Mouse (Mus musculus) olfactory bulb, adult 2 months (tissue): Measurements from ENCODE around the gene Crym. TPM values are rescaled to one million over a fixed set of nuclear protein-coding genes. Genes with fewer than 3 reads are reported as not detected.

Experiments used
- H3K27ac ChIP-seq: fragments of 200-500 bp; 2 replicates; pipeline ENCODE4 v1.5.1; 2012; ENCODE audit warnings: low read depth, low read length; ENCODE audit not compliant: insufficient read depth
- H3K4me1 ChIP-seq: fragments of 200-500 bp; 2 replicates; pipeline ENCODE4 v1.6.1; 2012; ENCODE audit warnings: low read length; ENCODE audit not compliant: control insufficient read depth, insufficient read depth
- H3K4me3 ChIP-seq: fragments of 200-500 bp; 2 replicates; pipeline ENCODE4 v1.5.1; 2012; ENCODE audit warnings: mild to moderate bottlenecking, low read depth, low read length, moderate library complexity; ENCODE audit not compliant: insufficient read depth
- CTCF ChIP-seq: fragments of 200-500 bp; IDR thresholded peaks from 2 replicates; pipeline ENCODE4 v1.5.1; 2012; ENCODE audit warnings: low read depth, mild to moderate bottlenecking, low read length, moderate library complexity; ENCODE audit not compliant: insufficient read depth
- POLR2A ChIP-seq: fragments of 200-500 bp; IDR thresholded peaks from 2 replicates; pipeline ENCODE4 v1.6.1; 2012; ENCODE audit warnings: mild to moderate bottlenecking, low read depth, low read length, moderate library complexity; ENCODE audit not compliant: insufficient read depth
- WGBS: fragments of 180-500 bp; shearing (Covaris S2); methylation state at CpG from one replicate; pipeline ENCODE4 v1.1.7; 2018; 5-methylcytosine and 5-hydroxymethylcytosine counted together
- polyA plus RNA-seq: library from polyadenylated mRNA; stranded (reverse); fragments of >200 nt; gene quantifications from 2 replicates; pipeline ENCODE4 v1.2.4, GENCODE M21; 2012; ENCODE audit warnings: low replicate concordance; ENCODE audit not compliant: missing spikeins, insufficient read depth, insufficient read length

Crym gene
- polyA plus RNA-seq, 1 experiment: not detected

GRCm38 (mm10) chr7:120190150-120190665, 11.7 kb downstream of the Crym start:
- TF ChIP-seq POLR2A: no peak
- TF ChIP-seq CTCF: no peak
- no peaks in the 10 kb centered on the region for H3K4me1 ChIP-seq
- no peak overlapping the region for H3K27ac ChIP-seq
- 57% methylated on average over 8 of the region's 8 CpGs for WGBS
- H3K4me3 ChIP-seq: no peak overlapping the region

GRCm38 (mm10) chr7:120189369-120190149, 12.4 kb downstream of the Crym start:
- WGBS: 61% methylated on average over 8 of the region's 8 CpGs
- TF ChIP-seq CTCF (no peak), POLR2A (no peak)
- Histone ChIP-seq H3K4me1 (no peaks in the 10 kb centered on the region), H3K27ac (no peak overlapping the region), H3K4me3 (no peak overlapping the region)

- H3K27ac ChIP-seq: no peak overlapping the region
- no peaks in the 10 kb centered on the region for H3K4me1 ChIP-seq
- no peak for TF ChIP-seq CTCF
- TF ChIP-seq POLR2A: no peak
- WGBS: 90% methylated on average over 5 of the region's 5 CpGs
- H3K4me3 ChIP-seq: no peak overlapping the region
Measured at GRCm38 (mm10) chr7:120188946-120189345, 13.0 kb downstream of the Crym start.

- no peak for TF ChIP-seq CTCF
- TF ChIP-seq POLR2A: no peak
- Histone ChIP-seq H3K4me3 (no peak overlapping the region), H3K4me1 (no peaks in the 10 kb centered on the region), H3K27ac (no peak overlapping the region)
Measured at GRCm38 (mm10) chr7:120182891-120183290, 19.0 kb downstream of the Crym start.

- WGBS: 60% methylated on average over 4 of the region's 4 CpGs
- no peaks in the 10 kb centered on the region for H3K4me1 ChIP-seq
- no peak overlapping the region for H3K27ac ChIP-seq
- no peak overlapping the region for H3K4me3 ChIP-seq
- TF ChIP-seq CTCF (no peak), POLR2A (no peak)
Measured at GRCm38 (mm10) chr7:120181401-120182230, 20.3 kb downstream of the Crym start.

- 76% methylated on average over 5 of the region's 5 CpGs for WGBS
- no peak overlapping the region for H3K4me3 ChIP-seq
- no peak overlapping the region for H3K27ac ChIP-seq
- H3K4me1 ChIP-seq: no peaks in the 10 kb centered on the region
- TF ChIP-seq POLR2A: no peak
- TF ChIP-seq CTCF: no peak
Measured at GRCm38 (mm10) chr7:120180547-120180946, 21.4 kb downstream of the Crym start.

- Histone ChIP-seq H3K4me3 (no peak overlapping the region), H3K27ac (no peak overlapping the region), H3K4me1 (no peaks in the 10 kb centered on the region)
- TF ChIP-seq CTCF (no peak), POLR2A (no peak)
- whole genome bisulfite sequencing: 18% methylated on average over 2 of the region's 2 CpGs
Measured at GRCm38 (mm10) chr7:120178935-120179334, 23.0 kb downstream of the Crym start.

- TF ChIP-seq POLR2A (no peak), CTCF (no peak)
- Histone ChIP-seq H3K27ac (no peak overlapping the region), H3K4me3 (no peak overlapping the region), H3K4me1 (no peaks in the 10 kb centered on the region)
- WGBS: 84% methylated on average over 3 of the region's 3 CpGs
Measured at GRCm38 (mm10) chr7:120177611-120178010, 24.3 kb downstream of the Crym start.
